Mouse (Mus musculus) C2C12 (cell line): Measurements from ENCODE around the gene Hes3.

Experiments used
- CEBPB ChIP-seq: IDR thresholded peaks from one replicate; pipeline ENCODE4 v1.6.1; 2011; ENCODE audit warnings: low read depth, mild to moderate bottlenecking, control low read depth, moderate library complexity
- CTCF ChIP-seq: IDR thresholded peaks from one replicate; pipeline ENCODE4 v1.5.1; 2011; ENCODE audit not compliant: control insufficient read depth, insufficient read depth, insufficient read length
- FOSL1 ChIP-seq: IDR thresholded peaks from one replicate; pipeline ENCODE4 v1.8.0; 2011; ENCODE audit warnings: mild to moderate bottlenecking, low read length; ENCODE audit not compliant: poor library complexity, insufficient read depth, severe bottlenecking
- MAX ChIP-seq: IDR thresholded peaks from one replicate; pipeline ENCODE4 v1.6.1; 2011; ENCODE audit warnings: mild to moderate bottlenecking, control low read depth
- MYOD1 ChIP-seq: IDR thresholded peaks from one replicate; pipeline ENCODE4 v1.6.1; 2011; ENCODE audit warnings: low read depth; ENCODE audit not compliant: control insufficient read depth, insufficient read length
- MYOG ChIP-seq: IDR thresholded peaks from one replicate; pipeline ENCODE4 v1.6.1; 2011; ENCODE audit not compliant: control insufficient read depth, insufficient read length; ENCODE audit errors: extremely low read depth
- USF1 ChIP-seq: IDR thresholded peaks from one replicate; pipeline ENCODE4 v1.6.1; 2011; ENCODE audit warnings: low read depth, mild to moderate bottlenecking, control low read depth, moderate library complexity

DNA sequence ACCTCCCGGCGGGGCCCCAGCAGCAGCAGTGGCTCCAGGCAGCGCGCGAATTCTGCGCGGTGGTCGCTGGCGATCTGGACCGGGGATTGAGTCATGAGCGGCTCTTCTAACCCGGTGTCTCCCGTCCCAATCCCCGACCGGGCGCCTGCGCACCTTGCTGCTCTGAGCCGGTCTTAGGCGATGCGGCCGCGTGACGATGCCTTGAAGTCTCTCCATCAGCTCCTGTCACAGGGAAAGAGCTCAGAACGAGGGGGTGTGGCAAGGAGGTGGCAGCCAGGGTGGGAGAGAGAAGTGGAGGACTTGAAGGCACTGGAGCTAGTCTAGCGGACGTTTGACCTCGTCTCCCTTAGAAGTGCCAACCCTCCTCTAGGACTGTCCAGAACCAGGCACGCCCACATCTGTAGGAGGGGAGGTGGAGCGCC lies 21.8 kb upstream of the Hes3 start:
- TF ChIP-seq MYOG, result no peak
- TF ChIP-seq USF1, result no peak
- TF ChIP-seq CTCF, result no peak
- TF ChIP-seq CEBPB, result no peak
- no peak for TF ChIP-seq MAX
- TF ChIP-seq MYOD1, result no peak
- TF ChIP-seq FOSL1, result no peak
